Mouse (Mus musculus): ENCODE measurements around the gene Cntln. TPM values are rescaled to one million over a fixed set of nuclear protein-coding genes. Genes with fewer than 3 reads are reported as not detected.

The Cntln gene
- total RNA-seq, 2 experiments from 2014 or later, result 4.7 to 4.9 TPM

Other genes with a start within 250 kb of the Cntln start
- 1 to 10 TPM; 3.2 to 3.9 TPM for gene Bnc2, start 209.0 kb upstream of the Cntln start, total RNA-seq (2021)